Mouse (Mus musculus) frontal cortex, postnatal 25 days (tissue): ENCODE measurements around the gene Enpp6.
A peak's percentile ranks its signal among the peaks of the same experiment; 100 is the strongest.
"Not testable (repeated sequence)": the region's sequence is repeated elsewhere in the genome, so short reads cannot be mapped to it uniquely, and the experiment has no call there.

Source experiments
- DNase-seq, 2 experiments: peaks; one replicate each; pipeline ENCODE4 v3.0.0; 2022; ENCODE audit warnings: low spot score in 2 of 2

The Enpp6 gene

GRCm38 (mm10) chr8:46995931-46996664 lies 9.4 kb downstream of the Enpp6 start:
- no peak for DNase-seq

GRCm38 (mm10) chr8:47005676-47006075 lies 19.0 kb downstream of the Enpp6 start:
- no peak for DNase-seq

GRCm38 (mm10) chr8:47006785-47007184 lies 20.1 kb downstream of the Enpp6 start:
- DNase-seq, result no peak

- DNase-seq, result no peak
Observed at GRCm38 (mm10) chr8:47008220-47008773, 21.6 kb downstream of the Enpp6 start.

GRCm38 (mm10) chr8:47016268-47016946 lies 29.7 kb downstream of the Enpp6 start:
- peak; percentile 48 to 70 for DNase-seq

GRCm38 (mm10) chr8:47021135-47021555 lies 34.5 kb downstream of the Enpp6 start:
- DNase-seq, result no peak

- DNase-seq, result no peak
Observed at GRCm38 (mm10) chr8:47024612-47025011, 37.9 kb downstream of the Enpp6 start.

DNA sequence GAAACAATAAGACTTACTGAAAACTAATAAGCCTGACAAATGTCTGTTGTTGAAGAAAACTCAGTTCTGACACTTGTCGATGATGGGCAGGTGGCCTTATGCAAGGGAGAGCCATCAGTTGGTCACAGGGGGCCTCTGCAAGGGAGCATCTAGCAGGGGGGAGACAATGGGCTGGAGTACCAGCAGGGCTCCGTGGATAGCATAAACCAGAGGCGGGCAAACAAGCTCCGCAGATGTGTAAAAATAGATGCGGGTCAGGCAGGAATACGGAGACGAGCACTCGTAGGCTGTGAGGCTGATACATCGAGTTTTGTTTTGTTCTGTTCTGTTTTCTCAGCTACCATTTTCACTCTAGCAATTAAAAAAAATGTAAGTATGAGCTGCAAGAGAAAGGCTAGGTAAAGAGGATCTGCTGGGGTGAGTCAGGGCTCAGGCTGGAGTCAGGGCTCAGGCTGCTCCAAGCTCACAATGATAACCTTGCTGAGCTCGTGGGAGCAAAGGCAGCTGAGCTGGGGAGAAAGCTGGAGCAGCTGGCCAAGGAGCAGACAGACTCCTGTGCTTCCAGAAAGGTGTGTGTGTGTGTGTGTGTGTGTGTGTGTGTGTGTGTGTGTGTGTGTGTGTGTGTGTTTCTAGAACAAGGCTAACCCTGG lies 40.3 kb downstream of the Enpp6 start:
- DNase-seq, result no peak

DNA sequence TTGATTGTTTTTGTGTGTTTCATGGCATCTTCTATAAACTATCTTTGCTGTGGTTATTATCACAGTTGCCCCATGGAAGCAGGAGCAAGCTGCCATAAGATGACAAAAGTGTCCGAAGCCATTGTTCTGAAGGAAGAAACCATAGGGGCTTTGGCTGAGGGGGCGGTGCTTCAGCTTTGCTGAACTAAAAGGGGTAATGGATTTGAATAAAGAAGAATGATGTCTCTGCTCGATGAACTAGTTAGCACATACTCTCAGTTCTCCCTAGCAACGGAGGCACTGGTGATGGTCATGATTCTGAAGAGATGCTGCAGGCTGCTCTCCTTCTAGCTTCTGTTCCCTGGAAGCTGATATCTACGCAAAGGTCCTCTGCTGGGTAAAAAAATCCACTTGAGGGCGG lies 41.8 kb downstream of the Enpp6 start:
- DNase-seq, result no peak

DNA sequence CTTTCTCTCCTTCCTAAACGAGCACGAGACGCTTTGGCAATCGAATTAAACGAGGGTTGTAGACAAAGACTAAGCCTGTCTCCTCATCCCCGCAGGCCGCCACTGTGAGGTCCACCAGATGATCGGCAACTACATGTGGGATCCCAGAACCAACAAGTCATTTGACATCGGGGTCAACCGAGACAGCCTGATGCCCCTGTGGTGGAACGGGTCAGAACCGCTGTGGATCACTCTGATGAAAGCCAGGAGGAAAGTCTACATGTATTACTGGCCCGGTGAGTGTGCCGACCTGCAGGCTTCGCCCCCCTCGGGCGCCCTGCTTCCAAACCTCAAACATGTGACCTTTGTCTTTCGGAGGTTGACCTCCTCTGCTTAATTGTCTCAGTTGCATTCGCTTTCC lies 43.6 kb downstream of the Enpp6 start:
- DNase-seq, result no peak

DNA sequence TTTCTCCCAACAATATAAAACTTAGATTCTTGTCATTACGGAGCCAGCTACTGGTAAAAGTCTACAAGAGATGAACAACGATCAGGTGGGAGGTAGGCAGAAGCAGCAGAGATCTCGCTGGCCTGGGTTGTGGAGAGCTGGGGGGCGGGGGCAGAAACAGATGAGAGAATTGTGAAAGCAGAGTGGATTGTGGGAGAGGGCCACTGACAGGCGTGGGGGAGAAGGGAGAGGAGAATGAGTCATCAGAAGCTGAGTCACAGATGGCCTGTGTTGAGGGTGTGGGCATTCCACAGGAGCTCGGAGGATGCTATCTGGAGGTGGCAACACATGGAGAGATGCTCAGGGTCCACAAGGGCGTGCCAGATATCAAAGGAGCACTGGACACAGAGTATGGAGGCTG lies 45.4 kb downstream of the Enpp6 start:
- peak in 1 of 2 experiments; percentile 36 for DNase-seq

DNA sequence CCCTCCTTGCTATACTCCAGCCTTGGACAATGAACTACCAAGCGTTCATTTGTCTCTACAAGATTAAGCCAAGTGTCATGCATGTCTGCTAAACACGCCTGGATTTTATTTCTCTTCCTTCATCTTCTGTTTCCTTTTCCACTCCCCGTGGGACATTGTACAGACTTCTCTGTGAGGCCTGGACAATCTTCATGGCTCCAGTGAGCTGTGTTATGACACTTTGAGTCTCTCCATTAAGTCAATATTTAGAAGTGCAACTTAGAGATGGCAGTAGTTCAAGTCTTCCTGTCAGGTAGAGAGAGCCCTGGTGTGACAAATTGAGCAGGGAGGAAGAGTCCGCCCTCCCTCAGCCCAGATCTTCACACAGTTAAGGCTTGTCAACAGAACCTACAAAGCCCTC lies 47.3 kb downstream of the Enpp6 start:
- no peak for DNase-seq

- no peak for DNase-seq
Observed at GRCm38 (mm10) chr8:47036501-47036900, 49.8 kb downstream of the Enpp6 start.

- no peak for DNase-seq
Observed at GRCm38 (mm10) chr8:47037405-47037804, 50.7 kb downstream of the Enpp6 start.

GRCm38 (mm10) chr8:47040215-47040614 lies 53.5 kb downstream of the Enpp6 start:
- not testable (repeated sequence) for DNase-seq

- DNase-seq, result no peak
Observed at GRCm38 (mm10) chr8:47046340-47046739, 59.7 kb downstream of the Enpp6 start.

- DNase-seq, result no peak
Observed at GRCm38 (mm10) chr8:47047146-47047545, 60.5 kb downstream of the Enpp6 start.

DNA sequence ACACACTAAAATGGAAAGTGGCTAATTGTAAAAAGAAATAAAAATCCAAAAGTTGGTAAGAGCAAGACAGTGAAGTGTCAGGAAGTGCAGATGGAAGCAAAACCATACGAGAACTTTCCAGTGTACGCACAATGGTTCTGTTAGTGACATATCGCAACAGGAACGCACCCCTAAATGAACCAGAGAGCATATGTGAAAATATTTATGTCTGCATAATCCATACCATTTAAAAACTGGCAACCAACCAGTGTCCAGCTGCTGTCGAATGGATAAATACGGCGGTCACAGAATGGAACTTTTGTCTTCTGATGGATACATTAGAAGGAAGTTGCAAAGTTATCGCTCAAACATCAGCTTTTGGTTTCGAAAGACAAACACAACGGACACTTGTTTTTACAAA lies 61.9 kb downstream of the Enpp6 start:
- DNase-seq, result no peak

DNA sequence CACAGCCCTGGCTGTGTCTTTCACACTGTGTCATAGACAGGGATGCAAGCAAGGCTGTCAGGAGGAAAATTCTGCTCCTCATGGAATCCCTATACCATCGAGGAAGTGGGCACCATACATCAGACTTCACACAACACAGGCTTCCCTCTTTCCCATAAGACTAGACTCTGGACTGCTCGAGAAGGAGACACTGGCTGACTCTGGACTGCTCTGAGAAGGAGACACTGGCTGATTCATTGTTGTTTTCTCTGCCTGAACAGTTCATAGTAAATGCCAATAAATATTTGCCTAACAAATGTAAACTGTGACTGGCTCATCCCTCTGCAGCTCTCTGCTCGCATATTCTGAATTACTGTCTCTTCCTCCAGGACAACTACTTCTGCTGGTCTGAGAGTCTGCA lies 66.0 kb downstream of the Enpp6 start:
- no peak for DNase-seq

DNA sequence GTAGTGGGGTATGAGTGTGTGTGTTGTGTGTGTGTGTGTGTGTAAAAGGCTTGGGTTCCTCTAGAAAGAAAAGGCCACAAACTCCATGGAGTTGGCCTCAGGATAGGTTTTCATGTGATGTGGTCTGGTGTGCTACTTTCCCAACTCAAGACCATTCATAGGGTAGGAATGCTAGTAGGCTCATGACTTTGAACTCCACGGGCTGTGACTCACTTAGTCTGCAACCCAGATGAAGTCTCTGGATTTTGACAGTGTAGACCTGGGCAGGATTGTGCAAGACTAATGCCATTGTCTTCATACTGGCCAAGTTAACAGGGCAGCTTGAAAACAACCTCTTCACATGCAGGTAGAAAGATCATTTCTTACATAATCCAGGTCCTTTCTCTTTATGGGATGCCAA lies 69.4 kb downstream of the Enpp6 start:
- DNase-seq, result no peak

DNA sequence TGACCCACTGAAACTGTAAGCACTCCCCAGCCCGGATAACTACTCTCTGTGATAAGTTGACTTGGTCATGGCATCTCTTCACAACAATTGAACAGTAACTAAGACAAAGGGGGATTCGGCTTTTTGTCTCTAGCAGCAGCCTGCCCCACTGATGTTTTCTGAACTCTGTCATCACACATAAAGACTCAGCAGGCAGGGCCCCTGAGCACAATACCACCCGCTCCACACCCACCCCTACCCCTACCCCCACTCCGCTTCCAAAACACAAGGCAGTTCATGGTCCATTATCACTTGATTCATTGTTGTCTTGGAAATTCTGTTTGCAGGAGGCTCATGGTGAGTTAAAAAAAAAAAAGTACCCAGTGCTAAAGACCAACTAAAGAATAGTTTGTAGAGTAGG lies 71.8 kb downstream of the Enpp6 start:
- no peak for DNase-seq

DNA sequence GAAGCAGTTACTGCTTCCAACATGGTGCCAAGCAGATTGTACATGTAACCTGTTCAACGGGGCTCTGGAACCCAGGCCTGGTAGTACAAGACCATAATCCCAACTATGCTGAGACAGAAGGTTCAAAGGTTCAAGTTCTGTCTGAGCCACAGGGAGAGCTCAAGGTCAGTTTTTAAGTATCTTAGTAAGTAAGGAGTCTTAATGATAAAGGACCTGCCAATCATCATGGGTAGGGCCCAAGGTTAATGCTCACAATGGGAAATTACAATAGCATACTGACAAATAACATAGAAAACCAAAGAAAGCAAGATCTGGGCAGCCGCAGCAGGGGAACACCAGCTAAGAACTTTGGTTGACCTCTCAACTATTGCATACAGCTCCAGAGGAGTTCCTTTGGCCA lies 72.3 kb downstream of the Enpp6 start:
- DNase-seq, result no peak
